8 mouse cellular contexts compared by ENCODE assay signal in genomic region chr14:68197470-68197800, GRCm38 (mm10).
A peak's percentile ranks its signal among the peaks of the same experiment; 100 is the strongest.
DNase-seq lines count a peak whose midpoint lies in the region; ATAC-seq lines count a peak whose summit lies in the region.

No protein-coding gene starts in this region.

- 16% methylated on average over 13 of the region's 13 CpGs for WGBS in heart, embryonic 16.5 days
- WGBS in midbrain, embryonic 15.5 days, result 18% methylated on average over 13 of the region's 13 CpGs

- H3K9me3 ChIP-seq in heart, embryonic 16.5 days (replicated peaks; ENCODE audit: control insufficient read depth, low read length), result no peaks in the 10 kb centered on the region
- no peaks in the 10 kb centered on the region for H3K9me3 ChIP-seq in midbrain, embryonic 15.5 days

- peak overlapping the region; percentile 26; the same call in 1 of the 2 replicates for H3K4me2 ChIP-seq in heart, embryonic 16.5 days (ENCODE audit: low read depth, low read length)
- peak overlapping the region; percentile 31 for H3K4me2 ChIP-seq in midbrain, embryonic 15.5 days

- no peak overlapping the region for H3K4me3 ChIP-seq in heart, embryonic 16.5 days (ENCODE audit: low read length)
- H3K4me3 ChIP-seq in midbrain, embryonic 15.5 days, result no peak overlapping the region

- no peak for ATAC-seq in heart, embryonic 16.5 days (replicated peaks; ENCODE audit: extremely low read depth, insufficient read depth, low FRiP score)
- ATAC-seq in midbrain, embryonic 15.5 days (replicated peaks), result peak; percentile 61

- H3K27me3 ChIP-seq in heart, embryonic 16.5 days (ENCODE audit: control insufficient read depth, insufficient read depth, low read length), result no peaks in the 10 kb centered on the region; the same call in 1 of the 2 replicates
- H3K27me3 ChIP-seq in midbrain, embryonic 15.5 days (replicated peaks), result no peaks in the 10 kb centered on the region

- no peak overlapping the region for H3K9ac ChIP-seq in heart, embryonic 16.5 days (ENCODE audit: low read length)
- no peak overlapping the region for H3K9ac ChIP-seq in midbrain, embryonic 15.5 days

- peaks cover 3% of the 10 kb centered on the region; the same call in 1 of the 2 replicates for H3K4me1 ChIP-seq in heart, embryonic 16.5 days (ENCODE audit: control insufficient read depth, insufficient read depth, low read length)
- peaks cover 24% of the 10 kb centered on the region for H3K4me1 ChIP-seq in midbrain, embryonic 15.5 days

- no peak for DNase-seq in heart, postnatal 4 days
- DNase-seq in embryo, embryonic 10.5 days (ENCODE audit: low spot score), result peak; percentile 75
- peak; percentile 33 for DNase-seq in forelimb bud, embryonic 11.5 days (ENCODE audit: low read depth, low spot score)
- DNase-seq in ovary, adult 18-20 months (ENCODE audit: low spot score), result no peak
- DNase-seq in cerebellum, adult 8-10 months, result no peak
- no peak for DNase-seq in urinary bladder, postnatal 14 days (ENCODE audit: low spot score)

- H3K27ac ChIP-seq in heart, embryonic 16.5 days (ENCODE audit: low read length), result no peak overlapping the region
- peak overlapping the region; percentile 59 for H3K27ac ChIP-seq in midbrain, embryonic 15.5 days

- no peaks in the 10 kb centered on the region for H3K36me3 ChIP-seq in heart, embryonic 16.5 days (ENCODE audit: control insufficient read depth, insufficient read depth)
- H3K36me3 ChIP-seq in midbrain, embryonic 15.5 days (replicated peaks), result no peaks in the 10 kb centered on the region

Comparison
In these comparisons a context has a peak if more than half of its experiments do, and no peak if none do; other contexts are left out.
1. DNase-seq: peak in embryo, embryonic 10.5 days (single experiment) and forelimb bud, embryonic 11.5 days (single experiment); none in heart, postnatal 4 days (single experiment), ovary, adult 18-20 months (single experiment), cerebellum, adult 8-10 months (single experiment) and urinary bladder, postnatal 14 days (single experiment).